Mouse (Mus musculus): ENCODE measurements around the gene Cc2d2b.
A peak's percentile ranks its signal among the peaks of the same experiment; 100 is the strongest.

GRCm38 (mm10) chr19:40720381-40720780, 28.2 kb upstream of the Cc2d2b start:
- TF ChIP-seq CEBPB (IDR thresholded peaks at IDR 0.05; ENCODE audit: insufficient read depth, poor library complexity, severe bottlenecking) = no peak
- TF ChIP-seq POLR2A (IDR thresholded peaks at IDR 0.05; ENCODE audit: insufficient read length, low read depth) = no peak
- TF ChIP-seq MAX (IDR thresholded peaks at IDR 0.05; ENCODE audit: low read depth) = no peak
- no peak for TF ChIP-seq TCF12 (IDR thresholded peaks at IDR 0.05; ENCODE audit: insufficient read depth, poor library complexity, severe bottlenecking)
- no peak for TF ChIP-seq USF1 (IDR thresholded peaks at IDR 0.05; ENCODE audit: low read depth)
- TF ChIP-seq E2F4 (IDR thresholded peaks at IDR 0.05; ENCODE audit: insufficient read depth) = no peak
- peak in 1 of 3 experiments; percentile 21 for TF ChIP-seq MYOD1 (IDR thresholded peaks at IDR 0.05; ENCODE audit: control insufficient read depth in 1 of 3, insufficient read length in 2 of 3, low read depth in 2 of 3)
- TF ChIP-seq SRF (IDR thresholded peaks at IDR 0.05; ENCODE audit: control insufficient read depth, insufficient read length, low read depth) = no peak
- TF ChIP-seq POLR2AphosphoS2 (IDR thresholded peaks at IDR 0.05; ENCODE audit: insufficient read length, low read depth) = no peak
- TF ChIP-seq TCF3 (IDR thresholded peaks at IDR 0.05; ENCODE audit: insufficient read length, low read depth) = no peak
- TF ChIP-seq MYOG (IDR thresholded peaks at IDR 0.05; ENCODE audit: control insufficient read depth in 1 of 3, insufficient read depth in 1 of 3, insufficient read length in 2 of 3, low read depth in 2 of 3) = peak in 1 of 3 experiments; percentile 10
